Mouse (Mus musculus) left cerebral cortex, adult 2 months (tissue): ENCODE measurements at regions not wholly inside any gene's neighbourhood (a gene's known extent, or its start where the extent isn't known, plus 50 kb on each side); places are given as distances from the start of the nearest gene placed in this dataset.

Source experiments
- DNase-seq, 2 experiments: peaks; one replicate each; pipeline ENCODE4 v3.0.0; 2021 to 2022; ENCODE audit warnings: low spot score in 2 of 2, mixed read lengths in 1 of 2; ENCODE audit errors: extremely low spot score in 1 of 2
- H3K27ac ChIP-seq: fragments of 200-600 bp; 2 replicates; pipeline ENCODE4 v1.8.1; 2022
- H3K4me3 ChIP-seq: fragments of 200-600 bp; 2 replicates; pipeline ENCODE4 v1.8.1; 2022
- CTCF ChIP-seq: fragments of 200-600 bp; IDR thresholded peaks from 2 replicates; pipeline ENCODE4 v1.8.1; 2022; ENCODE audit warnings: antibody characterized with exemption, mild to moderate bottlenecking, moderate library complexity
- intact Hi-C: fragments of 180-260 bp; cut with DNase I; formaldehyde crosslinking; loops from one replicate; pipeline ENCODE4 v1.15.1; 2025

GRCm38 (mm10) chr10:102689966-102690365 is 177.9 kb downstream of the Rassf9 start:
- DNase-seq = no peak
- Histone ChIP-seq H3K27ac (no peak overlapping the region), H3K4me3 (no peak overlapping the region)
- intact Hi-C loops = no loop called here
- no peak for TF ChIP-seq CTCF

DNA sequence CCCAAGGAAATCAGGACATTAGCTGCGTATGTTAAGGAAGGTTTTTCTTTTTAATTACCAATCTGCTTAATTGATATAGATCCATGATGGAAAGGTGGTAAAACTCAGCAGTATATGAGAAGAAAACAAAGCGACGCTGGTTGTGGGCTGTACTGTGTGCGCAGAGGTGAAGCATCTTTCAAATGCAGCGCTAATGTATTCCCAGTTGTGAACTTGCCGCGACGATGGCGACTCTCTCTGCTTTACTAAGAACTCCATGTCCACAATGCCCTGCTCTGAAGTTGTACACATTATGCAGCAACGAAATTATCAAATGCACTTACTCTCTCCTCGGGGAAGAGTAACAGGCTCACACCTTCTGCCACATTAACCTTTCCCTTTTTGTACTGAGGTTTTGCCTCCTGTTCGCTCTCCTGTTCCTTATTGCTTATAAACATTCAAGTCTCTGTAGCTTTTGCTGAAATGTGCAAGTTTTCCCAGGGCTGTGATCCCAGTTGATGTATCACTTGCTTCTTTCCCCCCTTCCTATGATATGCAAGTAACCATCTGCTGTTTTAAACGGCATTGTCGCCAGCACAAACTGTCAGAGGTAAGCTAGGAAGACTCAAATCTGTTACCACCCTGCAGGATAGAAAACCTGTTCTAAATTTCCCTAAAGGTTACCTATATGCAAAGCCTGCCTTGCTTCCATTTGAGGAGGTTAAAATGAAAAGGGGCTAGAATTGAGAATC is 174.8 kb downstream of the Rassf9 start:
- H3K4me3 ChIP-seq = no peak overlapping the region
- no peak overlapping the region for H3K27ac ChIP-seq
- TF ChIP-seq CTCF = no peak
- no peak for DNase-seq
- intact Hi-C loops = no loop called here

- H3K4me3 ChIP-seq = no peak overlapping the region
- DNase-seq = no peak
- intact Hi-C loops = no loop called here
- H3K27ac ChIP-seq = no peak overlapping the region
- TF ChIP-seq CTCF = no peak
Measured at GRCm38 (mm10) chr10:102685833-102686434, 173.9 kb downstream of the Rassf9 start.

DNA sequence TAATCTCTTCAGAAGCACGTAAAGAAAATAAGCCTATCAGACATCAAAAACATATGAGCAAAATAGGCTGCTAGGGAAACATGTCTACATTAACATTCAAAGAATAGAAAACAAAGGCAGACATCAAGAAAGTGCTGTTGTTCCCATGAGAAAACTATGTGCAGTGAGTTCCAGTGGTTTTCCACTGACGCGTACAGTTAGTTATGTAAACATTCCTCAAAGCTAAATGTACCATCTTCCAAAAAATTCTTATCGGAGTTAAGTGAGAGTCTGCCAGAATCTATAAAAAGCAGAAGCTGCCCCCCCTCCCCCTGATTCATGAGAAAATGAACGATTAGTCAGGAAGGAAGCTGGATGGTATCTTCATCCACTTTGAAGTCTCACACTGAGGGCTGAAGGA is 155.3 kb downstream of the Rassf9 start:
- no peak for DNase-seq
- no peak for TF ChIP-seq CTCF
- H3K27ac ChIP-seq = no peak overlapping the region
- H3K4me3 ChIP-seq = no peak overlapping the region
- intact Hi-C loops = no loop called here

GRCm38 (mm10) chr10:102659683-102660082 is 147.7 kb downstream of the Rassf9 start:
- intact Hi-C loops = no loop called here

DNA sequence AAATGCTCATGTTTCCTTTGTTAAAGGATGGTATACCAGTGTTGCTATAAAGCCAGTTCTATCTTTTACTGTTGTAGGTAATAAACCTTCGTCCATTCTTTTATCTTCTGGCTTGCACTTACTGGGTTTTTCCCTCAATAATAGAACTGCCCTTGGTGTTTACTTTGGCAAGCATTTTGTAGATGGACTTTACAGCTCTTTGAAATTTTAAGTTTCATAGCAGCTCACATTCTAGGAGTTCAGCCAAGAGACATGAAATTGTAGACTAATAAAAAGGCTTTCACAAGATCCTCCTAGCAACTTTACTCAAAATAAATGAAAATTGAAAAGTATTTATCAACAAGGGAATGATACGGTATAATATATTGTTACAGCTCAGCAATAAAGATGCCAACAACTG is 124.5 kb downstream of the Rassf9 start:
- no peak for DNase-seq
- H3K4me3 ChIP-seq = no peak overlapping the region
- TF ChIP-seq CTCF = no peak
- H3K27ac ChIP-seq = no peak overlapping the region
- intact Hi-C loops = no loop called here

More at GRCm38 (mm10) chr10:102659683-102660082, 147.7 kb downstream of the Rassf9 start:
- Histone ChIP-seq H3K4me3 (no peak overlapping the region), H3K27ac (no peak overlapping the region)
- TF ChIP-seq CTCF = no peak
- no peak for DNase-seq

- DNase-seq = no peak
- intact Hi-C loops = no loop called here
- H3K27ac ChIP-seq = no peak overlapping the region
- no peak overlapping the region for H3K4me3 ChIP-seq
- no peak for TF ChIP-seq CTCF
Measured at GRCm38 (mm10) chr10:102633438-102633837, 121.4 kb downstream of the Rassf9 start.

DNA sequence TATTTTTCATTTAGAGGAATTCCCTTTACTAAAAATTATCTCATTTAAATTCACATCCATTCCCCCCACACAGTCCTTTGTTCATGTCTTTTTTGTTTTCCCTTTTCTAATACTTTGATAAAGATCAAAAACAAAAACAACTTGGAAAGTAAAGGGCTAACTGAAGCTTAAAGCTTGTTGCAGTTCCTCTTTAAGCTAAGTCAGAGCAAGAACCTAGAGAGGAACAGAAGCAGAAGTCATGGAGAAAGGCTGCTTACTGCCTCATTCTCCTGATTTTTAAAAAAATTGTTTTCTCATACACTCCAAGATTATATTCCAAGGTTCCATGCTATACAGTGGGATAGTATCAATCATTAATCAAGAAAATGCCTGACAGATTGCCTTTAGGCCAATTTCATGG is 116.6 kb downstream of the Rassf9 start:
- no peak for TF ChIP-seq CTCF
- H3K4me3 ChIP-seq = no peak overlapping the region
- H3K27ac ChIP-seq = no peak overlapping the region
- DNase-seq = no peak
- intact Hi-C loops = no loop called here

GRCm38 (mm10) chr10:102623895-102624294 is 111.9 kb downstream of the Rassf9 start:
- H3K27ac ChIP-seq = no peak overlapping the region
- H3K4me3 ChIP-seq = no peak overlapping the region
- intact Hi-C loops = no loop called here
- no peak for TF ChIP-seq CTCF
- DNase-seq = no peak

DNA sequence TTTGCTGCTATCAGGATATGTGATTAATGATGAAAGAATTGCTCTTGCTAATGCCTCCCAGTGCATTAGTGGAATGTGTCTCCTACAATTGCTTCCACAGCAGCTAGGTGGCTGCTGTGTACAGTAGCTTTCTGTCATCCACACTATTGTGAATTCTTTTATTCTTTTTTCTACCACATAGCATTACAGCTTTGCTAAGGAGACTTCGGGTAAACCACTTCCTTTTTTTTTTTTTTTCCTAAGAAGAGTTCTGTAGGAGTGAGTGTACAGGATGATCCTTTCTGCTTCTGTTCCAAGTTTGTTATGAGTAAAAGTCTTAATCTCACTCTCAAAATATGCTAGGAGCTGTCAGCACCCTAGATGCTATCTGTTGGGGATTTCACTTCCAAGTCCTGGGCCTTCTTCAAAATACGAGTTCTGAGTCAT is 110.6 kb downstream of the Rassf9 start:
- DNase-seq = no peak
- Histone ChIP-seq H3K4me3 (no peak overlapping the region), H3K27ac (no peak overlapping the region)
- peak; percentile 17 for TF ChIP-seq CTCF
- intact Hi-C loops = no loop called here

DNA sequence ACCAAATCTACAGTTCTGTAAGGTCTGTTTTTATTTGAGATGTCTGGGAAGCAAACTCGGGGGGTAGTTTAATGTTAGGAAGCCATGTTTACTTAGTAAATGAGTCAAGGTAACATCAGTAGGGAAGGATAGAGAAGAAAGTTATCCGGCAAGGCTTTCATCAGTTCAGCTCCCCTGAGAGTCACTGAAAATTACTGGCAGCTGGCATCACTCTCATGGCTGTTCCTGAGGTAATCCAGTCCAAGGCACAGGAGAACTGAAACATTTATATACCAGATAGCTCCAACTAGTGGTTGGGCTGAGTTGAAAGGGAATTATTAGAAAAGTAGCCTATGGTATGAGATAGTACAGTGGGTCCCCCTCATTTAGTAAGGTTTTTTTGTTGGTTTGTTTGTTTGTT is 106.7 kb downstream of the Rassf9 start:
- no peak overlapping the region for H3K4me3 ChIP-seq
- H3K27ac ChIP-seq = no peak overlapping the region
- intact Hi-C loops = no loop called here
- no peak for TF ChIP-seq CTCF
- no peak for DNase-seq

- intact Hi-C loops = no loop called here
- DNase-seq = no peak
- Histone ChIP-seq H3K27ac (no peak overlapping the region), H3K4me3 (no peak overlapping the region)
- no peak for TF ChIP-seq CTCF
Measured at GRCm38 (mm10) chr10:102615962-102616595, 104.1 kb downstream of the Rassf9 start.
